Mouse (Mus musculus) layer of hippocampus, adult 2 months (tissue): ENCODE data around the gene Rxra. TPM values are rescaled to one million over a fixed set of nuclear protein-coding genes. Genes with fewer than 3 reads are reported as not detected.
A peak's percentile ranks its signal among the peaks of the same experiment; 100 is the strongest.

Experiments used
- DNase-seq, 2 experiments: peaks; one replicate each; pipeline ENCODE4 v3.0.0; 2022; ENCODE audit warnings: low spot score in 2 of 2
- H3K27ac ChIP-seq: fragments of 200-600 bp; 2 replicates; pipeline ENCODE4 v1.8.1; 2022
- H3K4me3 ChIP-seq: fragments of 200-600 bp; 2 replicates; pipeline ENCODE4 v1.8.1; 2022; ENCODE audit warnings: mild to moderate bottlenecking
- CTCF ChIP-seq: fragments of 200-600 bp; conservative IDR thresholded peaks from 2 replicates; pipeline ENCODE4 v1.8.1; 2022; ENCODE audit warnings: antibody characterized with exemption, mild to moderate bottlenecking, moderate library complexity
- total RNA-seq, 2 experiments: library from RNA; stranded (reverse); gene quantifications; 2 replicates each; pipeline ENCODE4 v1.2.3; 2021

The Rxra gene
- total RNA-seq, 2 experiments from 2014 or later, result 26.9 to 29.5 TPM

- Histone ChIP-seq H3K27ac (peak overlapping the region; percentile 85), H3K4me3 (peak overlapping the region; percentile 65)
- no peak for TF ChIP-seq CTCF
- no peak for DNase-seq
Measured at GRCm38 (mm10) chr2:27678331-27678730, 2.1 kb downstream of the Rxra start.

- Histone ChIP-seq H3K27ac (peak overlapping the region; percentile 36; the same call in 1 of the 2 replicates), H3K4me3 (peak overlapping the region; percentile 8; the same call in 1 of the 2 replicates)
- no peak for TF ChIP-seq CTCF
- DNase-seq, result no peak
Measured at GRCm38 (mm10) chr2:27678836-27679480, 2.7 kb downstream of the Rxra start.

GRCm38 (mm10) chr2:27679621-27680025 is 3.4 kb downstream of the Rxra start:
- DNase-seq, result no peak
- no peak for TF ChIP-seq CTCF
- Histone ChIP-seq H3K27ac (peak overlapping the region; percentile 36; the same call in 1 of the 2 replicates), H3K4me3 (no peak overlapping the region; the same call in 1 of the 2 replicates)

GRCm38 (mm10) chr2:27680058-27680457 is 3.8 kb downstream of the Rxra start:
- no peak for TF ChIP-seq CTCF
- Histone ChIP-seq H3K4me3 (no peak overlapping the region), H3K27ac (peak overlapping the region; percentile 19; the same call in 1 of the 2 replicates)
- no peak for DNase-seq

- Histone ChIP-seq H3K4me3 (no peak overlapping the region), H3K27ac (no peak overlapping the region)
- TF ChIP-seq CTCF, result no peak
- no peak for DNase-seq
Measured at GRCm38 (mm10) chr2:27680595-27680994, 4.4 kb downstream of the Rxra start.

- no peak overlapping the region for H3K27ac ChIP-seq
- DNase-seq, result no peak
- H3K4me3 ChIP-seq, result no peak overlapping the region
- no peak for TF ChIP-seq CTCF
Measured at GRCm38 (mm10) chr2:27681426-27681825, 5.2 kb downstream of the Rxra start.

- no peak for DNase-seq
- Histone ChIP-seq H3K27ac (no peak overlapping the region), H3K4me3 (no peak overlapping the region)
- TF ChIP-seq CTCF, result no peak
Measured at GRCm38 (mm10) chr2:27682096-27682495, 5.9 kb downstream of the Rxra start.

- DNase-seq, result no peak
- no peak for TF ChIP-seq CTCF
- Histone ChIP-seq H3K27ac (no peak overlapping the region), H3K4me3 (no peak overlapping the region)
Measured at GRCm38 (mm10) chr2:27684017-27684657, 7.9 kb downstream of the Rxra start.

GRCm38 (mm10) chr2:27685917-27686316 is 9.7 kb downstream of the Rxra start:
- no peak overlapping the region for H3K4me3 ChIP-seq
- no peak overlapping the region for H3K27ac ChIP-seq
- DNase-seq, result no peak

GRCm38 (mm10) chr2:27686335-27686734 is 10.1 kb downstream of the Rxra start:
- TF ChIP-seq CTCF, result no peak
- Histone ChIP-seq H3K27ac (no peak overlapping the region), H3K4me3 (no peak overlapping the region)
- DNase-seq, result no peak

More at GRCm38 (mm10) chr2:27685917-27686316, 9.7 kb downstream of the Rxra start:
- no peak for TF ChIP-seq CTCF

- DNase-seq, result no peak
- no peak for TF ChIP-seq CTCF
- H3K27ac ChIP-seq, result no peak overlapping the region
- H3K4me3 ChIP-seq, result no peak overlapping the region
Measured at GRCm38 (mm10) chr2:27687041-27687440, 10.8 kb downstream of the Rxra start.

GRCm38 (mm10) chr2:27687973-27688372 is 11.7 kb downstream of the Rxra start:
- TF ChIP-seq CTCF, result no peak
- Histone ChIP-seq H3K27ac (no peak overlapping the region), H3K4me3 (no peak overlapping the region)
- no peak for DNase-seq

GRCm38 (mm10) chr2:27690714-27691113 is 14.5 kb downstream of the Rxra start:
- DNase-seq, result no peak
- no peak for TF ChIP-seq CTCF
- no peak overlapping the region for H3K4me3 ChIP-seq
- H3K27ac ChIP-seq, result no peak overlapping the region
